Mouse (Mus musculus) lung, embryonic 16.5 days (tissue): ENCODE measurements around the gene Zfp943. TPM values are rescaled to one million over a fixed set of nuclear protein-coding genes. Genes with fewer than 3 reads are reported as not detected.
A peak's percentile ranks its signal among the peaks of the same experiment; 100 is the strongest.
"Not testable (repeated sequence)": the region's sequence is repeated elsewhere in the genome, so short reads cannot be mapped to it uniquely, and the experiment has no call there.

ENCODE experiments used
- ATAC-seq: fragments of 200-750 bp; cut with Nextera tagmentation; 2 replicates; pipeline ENCODE4 v1.8.0; 2017; ENCODE audit warnings: low read depth, mild to moderate bottlenecking, moderate library complexity
- H3K27ac ChIP-seq: fragments of 300-500 bp; sonication (generic); 2 replicates; pipeline ENCODE4 v1.5.1; 2014; ENCODE audit warnings: mild to moderate bottlenecking, control low read depth, low read length
- H3K27me3 ChIP-seq: fragments of 300-500 bp; sonication (generic); 2 replicates; pipeline ENCODE4 v1.6.1; 2014; ENCODE audit warnings: low read depth, low read length, mixed read lengths; ENCODE audit not compliant: control insufficient read depth, insufficient read depth
- H3K36me3 ChIP-seq: fragments of 300-500 bp; sonication (generic); 2 replicates; pipeline ENCODE4 v1.6.1; 2014; ENCODE audit warnings: low read length; ENCODE audit not compliant: control insufficient read depth, insufficient read depth
- H3K4me1 ChIP-seq: fragments of 300-500 bp; sonication (generic); replicated peaks from 2 replicates; pipeline ENCODE4 v1.6.1; 2014; ENCODE audit warnings: low read length, mixed read lengths; ENCODE audit not compliant: control insufficient read depth, insufficient read depth
- H3K4me2 ChIP-seq: fragments of 300-500 bp; sonication (generic); 2 replicates; pipeline ENCODE4 v1.6.1; 2014; ENCODE audit warnings: low read depth, low read length, control low read depth
- H3K4me3 ChIP-seq: fragments of 300-500 bp; sonication (generic); 2 replicates; pipeline ENCODE4 v1.5.1; 2014; ENCODE audit warnings: mild to moderate bottlenecking, low read length, control low read depth
- H3K9ac ChIP-seq: fragments of 300-500 bp; sonication (generic); 2 replicates; pipeline ENCODE4 v1.6.1; 2014; ENCODE audit warnings: low read length, control low read depth
- H3K9me3 ChIP-seq: fragments of 300-500 bp; sonication (generic); 2 replicates; pipeline ENCODE4 v1.6.1; 2016; ENCODE audit warnings: low read length; ENCODE audit not compliant: control insufficient read depth
- WGBS: fragments of 180-500 bp; shearing (Covaris S2); extraction: QIAGEN DNeasy Blood & Tissue Kit; methylation state at CpG from one replicate; pipeline ENCODE4 v1.1.7; 2014; 5-methylcytosine and 5-hydroxymethylcytosine counted together
- polyA plus RNA-seq: library from polyadenylated mRNA; unstranded; fragments of >200 nt; fragmentation: Nextera tagmentation; extraction: Ambion mirVana; gene quantifications from 2 replicates; pipeline ENCODE4 v1.2.1, GENCODE M21; 2015

The Zfp943 gene
- 15.3 and 17.2 TPM in 2 replicates for polyA plus RNA-seq

- not testable (repeated sequence) for H3K4me1 ChIP-seq, H3K36me3 ChIP-seq, H3K9me3 ChIP-seq, H3K27me3 ChIP-seq
- peak; percentile 99 for ATAC-seq
- Histone ChIP-seq H3K4me2 (peak within 1 kb of the TSS; percentile 68), H3K27ac (peak within 1 kb of the TSS; percentile 87), H3K9ac (peak within 1 kb of the TSS; percentile 84), H3K4me3 (peak within 1 kb of the TSS; percentile 75)
- WGBS, result 0% methylated on average over 40 of the region's 55 CpGs
These were observed at the start of gene Zfp943, which contains the start of gene Zfp942 for GRCm38 (mm10) chr17:21962107-21962907. Zfp943 (plus strand) TSS chr17:21962552. Zfp942 (minus strand) TSS chr17:21962464.

DNA sequence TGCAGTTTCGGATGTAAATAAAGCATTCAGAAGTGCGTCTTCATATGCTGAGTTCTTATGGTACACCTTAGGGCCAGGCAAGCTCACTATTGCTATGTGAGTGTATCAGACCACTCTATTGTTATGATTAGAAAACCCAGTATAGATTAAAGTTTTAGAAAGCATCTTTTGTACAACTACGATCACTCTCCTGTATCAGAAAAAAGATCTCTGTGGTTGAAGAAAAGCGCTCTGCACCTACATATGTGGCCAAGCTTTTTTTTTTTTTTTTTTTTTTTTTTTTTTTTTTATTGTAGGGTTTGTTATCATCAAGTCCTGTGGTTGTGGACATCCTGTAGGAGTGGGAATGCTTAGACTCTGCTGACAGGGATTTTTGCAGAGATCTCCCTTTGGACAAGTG is 950 bp downstream of the Zfp943 start:
- no peak for ATAC-seq
- Histone ChIP-seq H3K27me3 (no peaks in the 10 kb centered on the region), H3K27ac (no peak overlapping the region), H3K9me3 (no peaks in the 10 kb centered on the region), H3K36me3 (0 out of 2 replicates have a peak, but pooled peaks cover 3% of the 10 kb centered on the region), H3K4me2 (peak overlapping the region; percentile 63), H3K4me1 (peaks cover 4% of the 10 kb centered on the region; the same call in 1 of the 2 replicates), H3K9ac (no peak overlapping the region), H3K4me3 (peak overlapping the region; percentile 41)
- WGBS, result 37% methylated on average over 4 of the region's 4 CpGs

DNA sequence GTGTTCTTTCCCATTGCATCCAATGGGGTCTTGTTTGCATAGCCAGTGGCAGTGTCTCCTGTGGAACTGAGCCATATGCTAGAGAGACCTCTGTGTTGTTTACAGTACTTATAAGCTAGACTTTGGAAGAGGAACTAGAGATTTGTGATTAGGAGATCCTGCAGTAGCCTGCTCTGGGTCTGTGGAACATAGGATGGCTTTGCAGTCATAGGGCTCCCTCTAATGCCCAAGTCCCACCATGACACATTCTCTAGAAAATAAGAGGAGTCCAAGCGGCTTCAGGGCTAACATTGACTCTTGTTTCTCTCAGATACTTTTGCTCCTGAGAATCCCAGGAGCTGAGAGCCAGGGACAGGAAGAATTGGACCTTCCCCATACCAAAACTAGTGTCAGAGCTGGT is 73.2 kb downstream of the Zfp943 start:
- not testable (repeated sequence) for H3K4me3 ChIP-seq

GRCm38 (mm10) chr17:22049403-22049802 is 87.1 kb downstream of the Zfp943 start:
- H3K4me1 ChIP-seq, result no peaks in the 10 kb centered on the region
- no peaks in the 10 kb centered on the region for H3K27me3 ChIP-seq
- no peak overlapping the region for H3K27ac ChIP-seq
- H3K4me2 ChIP-seq, result no peak overlapping the region
- no peak overlapping the region for H3K9ac ChIP-seq
- ATAC-seq, result no peak
- WGBS, result 63% methylated on average over 2 of the region's 2 CpGs
- no peaks in the 10 kb centered on the region for H3K36me3 ChIP-seq
- H3K4me3 ChIP-seq, result no peak overlapping the region
- H3K9me3 ChIP-seq, result no peaks in the 10 kb centered on the region

More for the DNA sequence above, 73.2 kb downstream of the Zfp943 start:
- H3K27ac ChIP-seq, H3K9me3 ChIP-seq, H3K36me3 ChIP-seq, H3K27me3 ChIP-seq, ATAC-seq, H3K9ac ChIP-seq, H3K4me1 ChIP-seq, H3K4me2 ChIP-seq: not testable (repeated sequence)
- WGBS, result 15% methylated on average over 1 of the region's 1 CpGs

- Histone ChIP-seq H3K9ac (no peak overlapping the region), H3K4me2 (no peak overlapping the region), H3K27me3 (no peaks in the 10 kb centered on the region), H3K4me3 (no peak overlapping the region), H3K9me3 (no peaks in the 10 kb centered on the region), H3K4me1 (no peaks in the 10 kb centered on the region), H3K27ac (no peak overlapping the region), H3K36me3 (no peaks in the 10 kb centered on the region)
- WGBS, result 59% methylated on average over 2 of the region's 2 CpGs
- ATAC-seq, result no peak
These were observed 90.9 kb downstream of the Zfp943 start for GRCm38 (mm10) chr17:22053211-22053610.

DNA sequence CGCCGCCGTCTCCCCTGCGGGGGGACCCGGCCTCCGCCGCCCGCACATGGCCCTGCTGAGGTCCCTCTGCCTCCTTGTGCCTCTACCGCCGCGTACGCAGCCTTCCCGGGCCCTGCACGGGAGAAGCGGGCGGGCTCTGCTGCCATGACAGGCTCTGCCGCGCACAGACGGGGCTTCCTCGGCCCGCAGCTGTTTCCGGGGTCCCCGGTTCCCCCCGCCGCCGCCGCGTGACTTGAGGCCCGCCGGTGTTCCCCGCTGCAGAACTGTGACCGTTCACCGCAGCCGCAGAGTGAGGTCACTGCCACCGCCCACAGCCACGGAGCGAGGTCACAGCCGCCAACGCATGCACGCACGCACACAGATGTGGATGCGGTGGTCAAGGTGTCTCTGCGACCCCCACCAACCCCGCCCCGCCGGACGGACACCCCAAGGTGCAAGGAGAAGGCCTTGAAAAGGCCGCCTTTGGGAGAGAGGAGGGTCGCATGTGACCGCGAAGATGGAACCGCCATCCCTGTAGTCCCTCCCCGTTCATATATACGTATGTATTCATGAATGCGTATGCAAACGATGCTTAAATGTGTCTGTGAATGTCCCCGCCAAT is 118.8 kb downstream of the Zfp943 start:
- peak; percentile 87 for ATAC-seq
- H3K4me2 ChIP-seq, result peak overlapping the region; percentile 60
- H3K36me3 ChIP-seq, result no peaks in the 10 kb centered on the region
- no peaks in the 10 kb centered on the region for H3K4me1 ChIP-seq
- H3K9ac ChIP-seq, result peak overlapping the region; percentile 66
- no peak overlapping the region for H3K27ac ChIP-seq
- H3K27me3 ChIP-seq, result no peaks in the 10 kb centered on the region
- peak overlapping the region; percentile 49 for H3K4me3 ChIP-seq
- 6% methylated on average over 57 of the region's 57 CpGs for WGBS
- no peaks in the 10 kb centered on the region for H3K9me3 ChIP-seq

- H3K4me1 ChIP-seq, H3K27me3 ChIP-seq, ATAC-seq, H3K4me2 ChIP-seq, H3K4me3 ChIP-seq, H3K36me3 ChIP-seq, H3K27ac ChIP-seq, H3K9ac ChIP-seq, H3K9me3 ChIP-seq: not testable (repeated sequence)
- WGBS, result 16% methylated on average over 3 of the region's 3 CpGs
These were observed 120.9 kb downstream of the Zfp943 start for GRCm38 (mm10) chr17:22083224-22083623.

DNA sequence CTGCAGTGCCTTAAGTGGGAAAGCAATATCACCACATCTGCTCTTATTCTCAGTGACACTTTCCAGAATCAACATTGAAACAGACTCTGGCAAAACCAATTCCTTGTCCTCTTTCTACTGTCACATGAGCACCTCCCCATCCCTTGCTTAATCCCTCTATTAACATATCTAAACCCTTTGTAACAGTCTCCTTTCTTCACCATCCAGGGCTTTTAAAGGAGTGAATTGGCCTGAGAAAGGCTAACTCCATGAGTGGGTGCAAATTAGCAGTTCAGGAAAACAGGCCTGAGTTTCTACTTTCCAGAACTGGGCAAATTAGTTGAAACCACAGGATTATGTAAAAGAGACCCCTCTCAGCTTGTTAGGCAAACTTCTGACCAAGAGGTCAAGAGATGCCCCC is 156.4 kb downstream of the Zfp943 start:
- ATAC-seq, result no peak
- Histone ChIP-seq H3K4me1 (no peaks in the 10 kb centered on the region), H3K4me2 (no peak overlapping the region)

More for the DNA sequence above, 156.4 kb downstream of the Zfp943 start:
- Histone ChIP-seq H3K27me3 (no peaks in the 10 kb centered on the region), H3K27ac (no peak overlapping the region), H3K36me3 (no peaks in the 10 kb centered on the region), H3K9ac (no peak overlapping the region), H3K4me3 (no peak overlapping the region), H3K9me3 (no peaks in the 10 kb centered on the region)
